ENCODE assay signal across 8 mouse cellular contexts in the genomic region with DNA sequence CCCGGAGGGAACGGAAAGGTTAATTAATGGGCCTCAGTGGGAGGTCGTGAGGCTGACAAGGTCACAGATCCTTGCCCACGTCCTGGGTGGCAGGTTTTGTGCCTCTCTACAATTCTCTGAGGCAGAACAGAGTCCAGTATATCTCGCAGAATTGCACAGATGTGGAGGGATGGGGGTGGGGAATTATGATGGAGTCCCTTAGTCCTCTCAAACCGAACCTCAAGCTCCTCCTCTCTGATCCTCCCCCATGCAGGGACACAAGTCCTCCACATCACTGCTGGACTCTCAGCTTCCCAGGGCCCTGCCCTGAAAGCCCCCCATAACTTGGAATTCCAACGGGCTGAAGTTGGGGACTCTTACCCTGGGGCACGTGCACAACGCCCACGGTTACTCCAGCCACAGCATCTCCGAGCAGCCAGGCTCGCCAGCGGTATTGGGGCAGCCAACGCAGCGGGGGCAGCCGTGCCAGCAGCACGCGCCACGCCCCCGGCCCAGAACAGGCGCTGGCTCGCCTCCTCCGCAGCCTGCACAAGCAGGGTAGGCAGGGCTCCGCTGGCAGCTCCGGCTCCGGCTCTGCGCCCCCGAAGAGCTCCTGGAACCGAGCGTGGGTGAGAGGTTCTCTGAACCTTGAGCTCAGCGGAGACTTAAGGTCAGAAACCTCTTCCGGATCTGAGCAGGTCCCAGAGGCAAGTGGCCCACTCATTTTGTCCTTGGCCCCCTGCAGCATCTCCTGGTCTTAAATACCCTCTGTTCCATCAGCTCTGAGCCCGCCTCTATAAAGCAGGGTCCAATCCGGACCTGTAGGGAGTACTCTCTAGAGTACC. TPM values are rescaled to one million over a fixed set of nuclear protein-coding genes. Genes with fewer than 3 reads are reported as not detected.
DNase-seq lines count a peak whose midpoint lies in the region; ATAC-seq and TF ChIP-seq lines count a peak whose summit lies in the region.

A gene (minus strand): TSS at position 775 of the 824 bp plus-strand sequence.

- no peak for TF ChIP-seq CTCF in testis, adult 2 months (IDR thresholded peaks at IDR 0.05; ENCODE audit: control insufficient read depth, insufficient read depth, insufficient replicate concordance, low read depth, low read length)

- no peak; the same call in 1 of the 2 replicates for ATAC-seq in limb, embryonic 12.5 days (ENCODE audit: insufficient number of reproducible peaks, insufficient read depth, low FRiP score, low TSS enrichment, low read depth)
- ATAC-seq in stomach, embryonic 15.5 days (ENCODE audit: insufficient read depth, low FRiP score, low read depth), result no peak

- peak within 1 kb of the TSS; percentile 51 for H3K4me2 ChIP-seq in limb, embryonic 12.5 days
- peak within 1 kb of the TSS; percentile 38 for H3K4me2 ChIP-seq in stomach, embryonic 15.5 days

- peaks cover 35% of the 10 kb centered on the region for H3K4me1 ChIP-seq in testis, adult 2 months (ENCODE audit: control insufficient read depth, insufficient read depth, low read length)
- H3K4me1 ChIP-seq in limb, embryonic 12.5 days (replicated peaks), result peaks cover 44% of the 10 kb centered on the region
- H3K4me1 ChIP-seq in stomach, embryonic 15.5 days, result peaks cover 35% of the 10 kb centered on the region

- H3K9me3 ChIP-seq in limb, embryonic 12.5 days, result no peaks in the 10 kb centered on the region
- no peaks in the 10 kb centered on the region for H3K9me3 ChIP-seq in stomach, embryonic 15.5 days

- no peak within 1 kb of the TSS for H3K27ac ChIP-seq in testis, adult 2 months (ENCODE audit: control insufficient read depth, insufficient read depth, low read depth, low read length)
- no peak within 1 kb of the TSS for H3K27ac ChIP-seq in limb, embryonic 12.5 days
- no peak within 1 kb of the TSS for H3K27ac ChIP-seq in stomach, embryonic 15.5 days

- intact Hi-C loops in heart, postnatal 10 days (cut with DNase I), result loop anchor here (2.0 to 5.0 kb wide), 2 partner anchors 15 to 32 kb away; a partner anchor contains a TSS

- DNase-seq in cerebellum, postnatal 10 days, result peak; percentile 65 to 79
- DNase-seq in cerebellum, adult 11 months, result no peak
- no peak for DNase-seq in testis, postnatal 10 days (ENCODE audit: low spot score)
- DNase-seq in heart, postnatal 10 days, result peak; percentile 37 to 45
- no peak for DNase-seq in kidney, adult 9 months

- H3K9ac ChIP-seq in limb, embryonic 12.5 days (replicated peaks), result no peak within 1 kb of the TSS; the same call in 1 of the 2 replicates
- no peak within 1 kb of the TSS for H3K9ac ChIP-seq in stomach, embryonic 15.5 days

- TF ChIP-seq POLR2A in testis, adult 2 months (IDR thresholded peaks at IDR 0.05; ENCODE audit: control insufficient read depth, low read depth, low read length), result no peak

- 2% methylated on average over 34 of the region's 34 CpGs for WGBS in limb, embryonic 12.5 days
- WGBS in stomach, embryonic 15.5 days, result 3% methylated on average over 34 of the region's 34 CpGs

- H3K27me3 ChIP-seq in testis, adult 2 months (ENCODE audit: control insufficient read depth, insufficient read depth, low read length), result no peaks in the 10 kb centered on the region; the same call in 1 of the 2 replicates
- H3K27me3 ChIP-seq in limb, embryonic 12.5 days, result peaks cover 71% of the 10 kb centered on the region
- peaks cover 63% of the 10 kb centered on the region for H3K27me3 ChIP-seq in stomach, embryonic 15.5 days (replicated peaks)

- H3K36me3 ChIP-seq in testis, adult 2 months (ENCODE audit: control insufficient read depth, insufficient read depth, low read length), result no peaks in the 10 kb centered on the region
- peaks cover 23% of the 10 kb centered on the region for H3K36me3 ChIP-seq in limb, embryonic 12.5 days
- peaks cover 3% of the 10 kb centered on the region; the same call in 1 of the 2 replicates for H3K36me3 ChIP-seq in stomach, embryonic 15.5 days

- H3K4me3 ChIP-seq in testis, adult 2 months (ENCODE audit: control insufficient read depth, low read depth, low read length), result peak within 1 kb of the TSS; percentile 57
- peak within 1 kb of the TSS; percentile 27 for H3K4me3 ChIP-seq in limb, embryonic 12.5 days (replicated peaks)
- H3K4me3 ChIP-seq in stomach, embryonic 15.5 days (replicated peaks), result peak within 1 kb of the TSS; percentile 11; the same call in 1 of the 2 replicates

RNA-seq across cellular contexts. Expression of the gene that starts here (rescaled TPM):
- 11.5 and 11.9 TPM in 2 replicates for polyA plus RNA-seq in testis, adult 2 months (2012; rRNA removed)
- 10 to 100 TPM; 40.8 to 48.0 TPM for total RNA-seq in heart, postnatal 10 days (2021)
- polyA plus RNA-seq in limb, embryonic 12.5 days (2016; fragmentation: Nextera tagmentation; extraction: Ambion mirVana), result 3.4 and 3.5 TPM in 2 replicates
- polyA plus RNA-seq in stomach, embryonic 15.5 days (2015; fragmentation: Nextera tagmentation; extraction: Ambion mirVana), result 1.1 and 1.3 TPM in 2 replicates

Comparison
In these comparisons a context has a peak if more than half of its experiments do, and no peak if none do; other contexts are left out.
1. DNase-seq: peak in cerebellum, postnatal 10 days (2 of 2) and heart, postnatal 10 days (2 of 2); none in cerebellum, adult 11 months (single experiment), testis, postnatal 10 days (single experiment) and kidney, adult 9 months (single experiment).
2. Peak in every context shown above with its lines, with median percentiles within 50 percentile points of each other: H3K4me3 ChIP-seq.